Mouse (Mus musculus) heart, embryonic 10.5 days (tissue): ENCODE measurements around the gene Chmp2a. TPM values are rescaled to one million over a fixed set of nuclear protein-coding genes. Genes with fewer than 3 reads are reported as not detected.

Experiments used
- DNase-seq: peaks from one replicate; pipeline ENCODE4 v3.0.0-alpha.2; 2017; ENCODE audit warnings: low spot score
- H3K27ac ChIP-seq: fragments of 300-500 bp; sonication (generic); 2 replicates; pipeline ENCODE4 v1.5.1; 2016; ENCODE audit warnings: mild to moderate bottlenecking
- H3K27me3 ChIP-seq: fragments of 300-500 bp; sonication (generic); 2 replicates; pipeline ENCODE4 v1.6.1; 2016; ENCODE audit warnings: mild to moderate bottlenecking; ENCODE audit not compliant: poor library complexity, insufficient read depth, severe bottlenecking
- H3K36me3 ChIP-seq: fragments of 300-500 bp; sonication (generic); 2 replicates; pipeline ENCODE4 v1.6.1; 2016; ENCODE audit warnings: mild to moderate bottlenecking, moderate library complexity
- H3K4me1 ChIP-seq: fragments of 300-500 bp; sonication (generic); 2 replicates; pipeline ENCODE4 v1.6.1; 2016; ENCODE audit warnings: mild to moderate bottlenecking
- H3K4me3 ChIP-seq: fragments of 300-500 bp; sonication (generic); 2 replicates; pipeline ENCODE4 v1.5.1; 2016; ENCODE audit warnings: mild to moderate bottlenecking, moderate library complexity
- H3K9me3 ChIP-seq: fragments of 300-500 bp; sonication (generic); 2 replicates; pipeline ENCODE4 v1.6.1; 2016; ENCODE audit warnings: mild to moderate bottlenecking, moderate library complexity
- WGBS: fragments of 180-500 bp; shearing (Covaris S2); methylation state at CpG from one replicate; pipeline ENCODE4 v1.1.7; 2016; 5-methylcytosine and 5-hydroxymethylcytosine counted together
- polyA plus RNA-seq: library from polyadenylated mRNA; unstranded; fragments of >200 nt; fragmentation: Nextera tagmentation; extraction: Ambion mirVana; gene quantifications from 2 replicates; pipeline ENCODE4 v1.2.1, GENCODE M21; 2016

Gene Chmp2a
- polyA plus RNA-seq, 1 experiment from 2014 or later, result 129 TPM

GRCm38 (mm10) chr7:13031069-13031468, 3.5 kb downstream of the Chmp2a start:
- no peaks in the 10 kb centered on the region for H3K9me3 ChIP-seq
- peaks cover 88% of the 10 kb centered on the region for H3K36me3 ChIP-seq
- DNase-seq, result no peak
- no peaks in the 10 kb centered on the region for H3K27me3 ChIP-seq
- no peak overlapping the region for H3K27ac ChIP-seq
- H3K4me3 ChIP-seq, result no peak overlapping the region
- WGBS, result 75% methylated on average over 5 of the region's 5 CpGs
- H3K4me1 ChIP-seq, result peaks cover 19% of the 10 kb centered on the region

DNA sequence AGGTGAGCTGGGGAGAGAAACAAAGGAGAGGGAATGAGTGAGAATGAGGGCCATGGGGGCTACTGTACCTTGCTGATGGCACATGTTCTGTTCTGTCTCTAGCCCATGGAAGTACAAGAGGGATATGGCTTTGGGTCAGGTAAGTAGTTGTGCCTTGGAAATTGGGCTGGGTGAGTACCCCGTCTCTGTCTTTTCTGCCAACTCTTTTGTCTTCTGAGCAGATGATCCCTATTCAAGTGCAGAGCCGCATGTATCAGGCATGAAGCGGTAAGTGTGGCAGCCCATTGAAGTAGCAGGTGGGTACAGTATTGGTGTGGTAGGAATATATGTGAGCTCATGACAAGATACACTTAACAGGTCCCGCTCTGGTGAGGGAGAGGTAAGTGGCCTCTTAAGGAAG, 5.6 kb downstream of the Chmp2a start:
- H3K36me3 ChIP-seq, result peaks cover 84% of the 10 kb centered on the region
- H3K27me3 ChIP-seq, result no peaks in the 10 kb centered on the region
- no peaks in the 10 kb centered on the region for H3K9me3 ChIP-seq
- H3K27ac ChIP-seq, result no peak overlapping the region
- no peak overlapping the region for H3K4me3 ChIP-seq
- no peak for DNase-seq
- WGBS, result 96% methylated on average over 4 of the region's 4 CpGs
- H3K4me1 ChIP-seq, result peaks cover 18% of the 10 kb centered on the region

DNA sequence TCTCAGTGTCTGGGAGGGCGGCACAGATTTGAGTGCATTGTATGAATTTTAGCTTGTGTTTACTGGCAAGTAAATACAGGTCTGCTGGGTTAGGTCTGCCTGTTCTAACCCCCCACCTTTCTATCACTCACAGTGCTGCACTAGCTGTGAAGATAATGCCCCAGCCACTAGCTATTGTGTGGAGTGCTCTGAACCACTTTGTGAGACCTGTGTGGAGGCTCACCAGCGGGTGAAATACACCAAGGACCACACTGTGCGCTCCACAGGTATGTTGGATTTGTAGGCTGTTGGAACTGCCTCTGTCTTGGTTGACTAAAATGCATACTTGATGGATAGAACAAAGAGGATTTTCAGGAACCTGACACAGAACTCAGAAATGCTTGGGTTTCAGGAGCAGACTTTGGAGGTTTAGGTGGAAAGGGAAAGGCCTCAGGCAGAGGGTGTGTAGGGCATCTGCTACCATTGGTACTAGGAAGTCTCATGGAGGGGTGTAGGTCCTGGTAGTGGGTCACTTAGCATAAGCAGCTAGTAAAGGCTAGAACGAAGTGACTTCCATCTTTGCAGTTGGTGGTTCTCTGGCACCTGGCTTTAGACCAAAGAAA, 9.0 kb downstream of the Chmp2a start:
- Histone ChIP-seq H3K4me1 (peaks cover 18% of the 10 kb centered on the region), H3K9me3 (no peaks in the 10 kb centered on the region), H3K36me3 (peaks cover 54% of the 10 kb centered on the region), H3K27me3 (no peaks in the 10 kb centered on the region), H3K27ac (peak overlapping the region; percentile 99), H3K4me3 (peak overlapping the region; percentile 75)
- DNase-seq, result no peak
- WGBS, result 32% methylated on average over 4 of the region's 4 CpGs

- peaks cover 46% of the 10 kb centered on the region for H3K36me3 ChIP-seq
- H3K27me3 ChIP-seq, result no peaks in the 10 kb centered on the region
- H3K9me3 ChIP-seq, result no peaks in the 10 kb centered on the region
- peak overlapping the region; percentile 75 for H3K4me3 ChIP-seq
- H3K4me1 ChIP-seq, result peaks cover 18% of the 10 kb centered on the region
- WGBS, result under 1% methylated on average over 41 of the region's 44 CpGs
- DNase-seq, result peak; percentile 89
- peak overlapping the region; percentile 99 for H3K27ac ChIP-seq
These were observed 9.8 kb downstream of the Chmp2a start for GRCm38 (mm10) chr7:13024805-13025204.

- WGBS, result under 1% methylated on average over 94 of the region's 95 CpGs
- Histone ChIP-seq H3K4me1 (peaks cover 18% of the 10 kb centered on the region), H3K36me3 (peaks cover 39% of the 10 kb centered on the region)
These were observed 10.5 kb downstream of the Chmp2a start for GRCm38 (mm10) chr7:13023928-13024731.

GRCm38 (mm10) chr7:13022773-13023535, 11.7 kb downstream of the Chmp2a start:
- Histone ChIP-seq H3K4me1 (peaks cover 18% of the 10 kb centered on the region), H3K27me3 (no peaks in the 10 kb centered on the region), H3K36me3 (peaks cover 27% of the 10 kb centered on the region), H3K9me3 (no peaks in the 10 kb centered on the region), H3K27ac (peak overlapping the region; percentile 99), H3K4me3 (peak overlapping the region; percentile 75)
- DNase-seq, result peak; percentile 94
- WGBS, result 4% methylated on average over 31 of the region's 31 CpGs

More at GRCm38 (mm10) chr7:13023928-13024731, 10.5 kb downstream of the Chmp2a start:
- H3K9me3 ChIP-seq, result no peaks in the 10 kb centered on the region
- H3K4me3 ChIP-seq, result peak overlapping the region; percentile 75
- no peaks in the 10 kb centered on the region for H3K27me3 ChIP-seq
- peak overlapping the region; percentile 99 for H3K27ac ChIP-seq
- DNase-seq, result peak; percentile 97

- 74% methylated on average over 1 of the region's 1 CpGs for WGBS
- no peak overlapping the region for H3K27ac ChIP-seq
- H3K4me3 ChIP-seq, result no peak overlapping the region
- no peak for DNase-seq
- H3K4me1 ChIP-seq, result peaks cover 6% of the 10 kb centered on the region; the same call in 1 of the 2 replicates
- H3K9me3 ChIP-seq, result no peaks in the 10 kb centered on the region
- no peaks in the 10 kb centered on the region for H3K27me3 ChIP-seq
- H3K36me3 ChIP-seq, result no peaks in the 10 kb centered on the region
These were observed 19.4 kb downstream of the Chmp2a start for GRCm38 (mm10) chr7:13015217-13015616.

DNA sequence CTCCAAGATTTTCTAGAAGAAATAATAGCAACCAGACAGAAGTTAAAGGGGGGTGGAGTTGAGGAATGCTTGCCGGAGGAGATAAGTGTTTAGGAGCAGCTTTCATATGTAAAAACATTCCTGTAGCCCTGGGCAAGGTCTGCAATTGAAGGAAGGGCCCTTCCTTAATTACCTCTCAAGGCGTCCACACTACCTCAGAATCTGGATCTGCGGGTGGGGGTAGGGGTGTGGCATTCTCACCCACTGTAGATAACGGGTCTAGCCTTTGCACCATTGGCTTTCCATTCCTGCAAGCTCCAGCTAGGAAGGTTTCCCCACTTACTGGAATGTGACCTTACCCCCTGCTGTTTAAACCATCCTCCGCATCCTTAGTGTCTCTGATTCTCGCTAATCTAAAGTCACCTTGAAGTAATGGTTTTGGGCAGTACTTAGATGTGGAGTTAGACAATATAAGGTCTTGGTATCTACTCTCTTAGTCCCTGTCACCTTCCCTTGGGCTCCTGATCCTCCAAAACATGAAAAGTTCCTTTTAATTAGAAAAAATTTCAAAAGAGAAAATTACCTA, 20.2 kb downstream of the Chmp2a start:
- Histone ChIP-seq H3K4me3 (no peak overlapping the region), H3K4me1 (peaks cover 6% of the 10 kb centered on the region; the same call in 1 of the 2 replicates), H3K27ac (no peak overlapping the region), H3K9me3 (peaks cover 2% of the 10 kb centered on the region; the same call in 1 of the 2 replicates), H3K27me3 (no peaks in the 10 kb centered on the region), H3K36me3 (no peaks in the 10 kb centered on the region)
- WGBS, result 33% methylated on average over 6 of the region's 6 CpGs
- DNase-seq, result no peak

DNA sequence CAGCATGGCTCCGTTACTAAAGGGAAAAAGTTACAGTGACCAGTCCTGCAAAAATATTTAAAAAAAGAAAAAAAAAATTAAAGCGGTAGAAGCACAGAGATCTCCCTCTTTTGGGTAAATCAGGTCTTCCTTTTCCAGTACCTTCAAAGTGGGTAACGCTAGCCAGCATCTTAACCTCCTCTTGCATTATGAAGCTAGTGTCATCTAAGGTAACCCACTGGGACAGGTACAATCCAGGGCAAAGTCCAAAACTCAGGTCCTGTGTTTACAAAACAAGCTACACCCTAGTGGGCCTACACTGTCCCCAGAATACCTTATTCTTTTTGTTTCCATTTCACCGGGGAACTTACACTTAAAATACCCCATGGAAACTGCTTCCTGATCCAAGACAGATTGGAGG, 20.9 kb downstream of the Chmp2a start:
- Histone ChIP-seq H3K27ac (no peak overlapping the region), H3K4me1 (peaks cover 6% of the 10 kb centered on the region; the same call in 1 of the 2 replicates), H3K9me3 (peaks cover 3% of the 10 kb centered on the region; the same call in 1 of the 2 replicates), H3K36me3 (no peaks in the 10 kb centered on the region), H3K27me3 (no peaks in the 10 kb centered on the region), H3K4me3 (no peak overlapping the region)
- DNase-seq, result no peak
- WGBS, result 59% methylated on average over 4 of the region's 4 CpGs

GRCm38 (mm10) chr7:13010005-13010908, 24.4 kb downstream of the Chmp2a start, which contains the start of gene Zbtb45:
Gene Zbtb45, minus strand, starts transcription at chr7:13010034.
- Histone ChIP-seq H3K4me3 (peak within 1 kb of the TSS; percentile 82), H3K9me3 (peaks cover 3% of the 10 kb centered on the region; the same call in 1 of the 2 replicates), H3K27me3 (peaks cover 27% of the 10 kb centered on the region), H3K36me3 (peaks cover 26% of the 10 kb centered on the region), H3K4me1 (peaks cover 18% of the 10 kb centered on the region), H3K27ac (peak within 1 kb of the TSS; percentile 96)
- DNase-seq, result no peak
- WGBS, result 18% methylated on average over 26 of the region's 26 CpGs

GRCm38 (mm10) chr7:13009143-13010004, 25.2 kb downstream of the Chmp2a start:
- H3K4me1 ChIP-seq, result peaks cover 18% of the 10 kb centered on the region
- H3K27me3 ChIP-seq, result peaks cover 27% of the 10 kb centered on the region
- peak overlapping the region; percentile 82 for H3K4me3 ChIP-seq
- peak; percentile 98 for DNase-seq
- peak overlapping the region; percentile 96 for H3K27ac ChIP-seq
- WGBS, result under 1% methylated on average over 42 of the region's 42 CpGs
- H3K9me3 ChIP-seq, result peaks cover 3% of the 10 kb centered on the region; the same call in 1 of the 2 replicates
- peaks cover 33% of the 10 kb centered on the region for H3K36me3 ChIP-seq
